Mouse (Mus musculus) heart, adult 9 months (tissue): ENCODE measurements around the gene Nxpe5.
A peak's percentile ranks its signal among the peaks of the same experiment; 100 is the strongest.

Experiments used
- DNase-seq, 2 experiments: peaks; one replicate each; pipeline ENCODE4 v3.0.0; 2022; ENCODE audit warnings: low spot score in 2 of 2

The Nxpe5 gene

GRCm38 (mm10) chr5:138275216-138276050, 49.7 kb downstream of the Nxpe5 start:
- DNase-seq = no peak

- DNase-seq = no peak
Observed at GRCm38 (mm10) chr5:138277994-138278393, 52.3 kb downstream of the Nxpe5 start.

DNA sequence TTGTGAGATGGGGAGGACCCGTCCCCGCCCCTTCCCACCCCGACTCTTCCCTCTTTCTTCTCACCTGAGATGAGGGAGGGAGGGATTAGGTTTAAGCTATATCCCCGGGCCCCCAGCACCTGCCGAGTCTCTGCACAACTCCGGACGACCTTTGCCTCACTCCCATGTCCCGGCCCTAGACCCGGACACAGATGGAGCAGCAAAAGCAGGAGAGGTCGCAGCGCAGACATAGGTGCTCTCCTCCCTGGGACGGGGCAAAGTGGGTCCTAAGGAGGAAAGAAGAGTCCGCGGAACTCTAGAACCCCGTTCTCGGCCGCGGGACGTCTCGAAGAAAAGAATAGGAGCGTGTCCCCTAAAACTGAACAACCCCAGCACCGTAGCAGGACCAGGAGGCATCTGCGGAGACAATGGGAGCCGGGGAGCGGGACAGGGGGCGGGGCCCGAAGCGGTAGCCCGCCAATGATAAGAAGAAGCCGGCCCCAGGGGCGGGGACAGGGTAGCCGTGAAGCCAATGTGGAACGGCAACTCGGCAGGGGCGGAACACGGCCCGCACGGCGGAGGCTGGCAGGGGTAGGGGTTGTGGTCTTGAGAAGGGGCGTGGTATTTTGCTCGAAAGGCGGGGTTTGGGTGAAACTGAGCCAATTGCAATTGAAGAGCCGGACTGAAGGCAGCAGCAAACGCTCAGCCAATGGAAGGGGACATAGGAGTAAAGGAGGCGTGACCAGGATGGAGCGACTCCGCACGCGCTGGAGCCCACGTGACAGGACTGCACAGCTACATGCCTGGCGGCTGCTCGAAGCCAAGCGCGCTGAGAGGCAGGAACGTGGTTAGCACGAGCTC, 54.1 kb downstream of the Nxpe5 start, which contains the start of the genes Gm43720, Gpc2 and Stag3:
Gm43720 (minus strand) TSS at position 374 of the 840 bp plus-strand sequence.
Gpc2 (minus strand) TSS at position 421 of the 840 bp plus-strand sequence.
Stag3 (plus strand) TSS at position 656 of the 840 bp plus-strand sequence.
- DNase-seq = peak; percentile 78 to 82

GRCm38 (mm10) chr5:138280425-138280768, 54.7 kb downstream of the Nxpe5 start:
- no peak for DNase-seq

GRCm38 (mm10) chr5:138280829-138281228, 55.1 kb downstream of the Nxpe5 start:
- no peak for DNase-seq

DNA sequence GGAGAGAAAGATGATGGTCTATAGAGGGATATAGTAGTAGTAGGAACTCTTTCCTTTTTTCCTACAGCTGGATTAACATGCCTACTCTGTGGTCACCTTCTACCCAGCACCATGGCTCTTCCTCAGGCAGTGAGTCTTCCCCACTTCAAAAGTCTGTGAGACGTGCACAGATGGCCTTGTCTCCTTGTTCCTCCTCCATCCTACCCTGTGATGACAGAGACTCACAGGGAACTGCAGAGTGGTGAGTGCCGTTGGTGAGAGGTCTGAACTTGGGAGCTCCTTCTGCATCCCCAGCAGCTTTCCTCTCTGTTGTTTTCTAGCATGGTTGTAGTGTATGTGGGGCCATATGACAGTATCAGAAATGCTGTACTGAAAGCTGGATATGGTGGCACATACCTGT, 56.1 kb downstream of the Nxpe5 start:
- DNase-seq = no peak

- DNase-seq = no peak
Observed at GRCm38 (mm10) chr5:138283540-138283939, 57.8 kb downstream of the Nxpe5 start.

DNA sequence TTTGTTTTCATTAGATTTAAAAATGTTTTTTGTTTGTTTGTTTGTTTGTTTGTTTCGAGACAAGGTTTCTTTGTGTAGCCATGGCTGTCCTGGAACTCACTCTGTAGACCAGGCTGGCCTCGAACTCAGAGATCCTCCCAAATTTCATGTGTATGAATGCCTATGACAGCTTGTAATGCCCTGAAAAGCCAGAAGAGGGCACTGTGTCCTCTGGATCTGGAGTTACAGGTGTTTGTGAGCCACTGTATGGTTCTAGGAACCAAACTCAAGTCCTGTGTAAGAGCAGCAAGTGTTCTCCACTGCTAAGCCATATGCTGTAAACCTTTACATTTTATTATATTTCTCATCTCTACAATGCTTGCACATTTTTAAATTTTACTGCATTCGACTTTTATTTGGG, 62.2 kb downstream of the Nxpe5 start:
- no peak for DNase-seq

- DNase-seq = no peak
Observed at GRCm38 (mm10) chr5:138291638-138292037, 65.9 kb downstream of the Nxpe5 start.

DNA sequence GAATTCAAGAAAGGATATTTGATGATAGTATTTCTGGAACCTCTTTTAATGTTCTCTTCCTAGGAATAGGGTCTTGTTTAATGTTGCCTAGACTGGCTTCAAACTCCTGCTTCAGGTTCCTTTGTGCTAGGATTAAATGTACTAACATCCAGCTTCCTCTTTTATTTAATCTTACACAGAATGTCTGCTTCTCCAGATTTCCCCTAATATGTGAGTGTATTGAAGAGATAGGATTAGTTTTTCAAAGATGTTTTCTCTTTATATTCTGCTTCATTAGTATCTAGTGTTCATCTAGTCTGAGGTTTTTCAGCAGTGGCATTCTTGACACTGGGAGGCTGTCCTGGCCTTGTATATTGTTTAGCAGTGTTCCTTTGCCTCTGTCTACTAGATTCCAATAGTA, 68.5 kb downstream of the Nxpe5 start:
- DNase-seq = no peak

- no peak for DNase-seq
Observed at GRCm38 (mm10) chr5:138299613-138300012, 73.9 kb downstream of the Nxpe5 start.
